Mouse (Mus musculus): ENCODE results near the gene Cpz.
A peak's percentile ranks its signal among the peaks of the same experiment; 100 is the strongest.

GRCm38 (mm10) chr5:35475236-35475635 is 50.3 kb downstream of the Cpz start:
- TF ChIP-seq EP300 (IDR thresholded peaks at IDR 0.05) (no peak), CTCF (IDR thresholded peaks at IDR 0.05) (peak; percentile 59)
